Mouse (Mus musculus) heart, embryonic 11.5 days (tissue): ENCODE measurements at regions not wholly inside any gene's neighbourhood (a gene's known extent, or its start where the extent isn't known, plus 50 kb on each side); places are given as distances from the start of the nearest gene placed in this dataset.

Source experiments
- ATAC-seq: fragments of 200-750 bp; cut with Nextera tagmentation; replicated peaks from 2 replicates; pipeline ENCODE4 v1.8.0; 2017; ENCODE audit warnings: moderate library complexity; ENCODE audit not compliant: insufficient number of reproducible peaks, low FRiP score, low TSS enrichment
- H3K27ac ChIP-seq: fragments of 300-500 bp; sonication (generic); 2 replicates; pipeline ENCODE4 v1.5.1; 2014; ENCODE audit warnings: mild to moderate bottlenecking, low read depth, low read length
- H3K27me3 ChIP-seq: fragments of 300-500 bp; sonication (generic); 2 replicates; pipeline ENCODE4 v1.6.1; 2014; ENCODE audit warnings: mild to moderate bottlenecking, low read length, mixed read lengths; ENCODE audit not compliant: control insufficient read depth, insufficient read depth
- H3K36me3 ChIP-seq: fragments of 300-500 bp; sonication (generic); 2 replicates; pipeline ENCODE4 v1.6.1; 2014; ENCODE audit warnings: mild to moderate bottlenecking, low read length, moderate library complexity, mixed read lengths; ENCODE audit not compliant: control insufficient read depth, insufficient read depth
- H3K4me1 ChIP-seq: fragments of 300-500 bp; sonication (generic); 2 replicates; pipeline ENCODE4 v1.6.1; 2014; ENCODE audit warnings: low read length; ENCODE audit not compliant: control insufficient read depth, insufficient read depth
- H3K4me2 ChIP-seq: fragments of 300-500 bp; sonication (generic); 2 replicates; pipeline ENCODE4 v1.6.1; 2014; ENCODE audit warnings: mild to moderate bottlenecking, moderate library complexity
- H3K4me3 ChIP-seq: fragments of 300-500 bp; sonication (generic); 2 replicates; pipeline ENCODE4 v1.5.1; 2014; ENCODE audit warnings: low read depth, low read length
- H3K9ac ChIP-seq: fragments of 300-500 bp; sonication (generic); 2 replicates; pipeline ENCODE4 v1.6.1; 2014; ENCODE audit warnings: mild to moderate bottlenecking, low read depth, low read length, moderate library complexity
- H3K9me3 ChIP-seq: fragments of 300-500 bp; sonication (generic); replicated peaks from 2 replicates; pipeline ENCODE4 v1.6.1; 2016; ENCODE audit warnings: low read length; ENCODE audit not compliant: control insufficient read depth
- WGBS: fragments of 180-500 bp; shearing (Covaris S2); extraction: QIAGEN DNeasy Blood & Tissue Kit; methylation state at CpG from one replicate; pipeline ENCODE4 v1.1.7; 2014; ENCODE audit not compliant: insufficient replicate concordance; 5-methylcytosine and 5-hydroxymethylcytosine counted together

DNA sequence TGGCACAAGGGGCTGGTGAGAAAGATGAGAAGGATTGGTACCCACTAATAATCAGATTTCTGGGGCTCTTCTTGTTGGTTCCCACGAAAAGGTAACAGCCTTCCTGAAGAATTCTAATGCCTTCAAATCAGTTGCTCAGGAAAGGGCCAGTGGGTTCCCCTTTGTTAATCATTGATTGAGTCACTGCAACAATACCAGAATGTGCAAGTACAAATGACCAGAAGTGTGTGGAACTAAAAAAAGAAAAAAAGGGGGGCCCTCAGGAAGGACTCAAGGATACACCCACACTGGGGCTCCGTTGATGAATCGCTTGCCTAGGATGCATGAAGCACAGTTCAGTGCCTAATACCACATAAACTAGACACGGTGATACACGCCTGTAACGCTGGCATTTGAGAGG, 179.0 kb upstream of the Klf3 start:
- WGBS: 74% methylated on average over 6 of the region's 6 CpGs
- H3K9ac ChIP-seq: no peak overlapping the region
- no peak overlapping the region for H3K4me2 ChIP-seq
- no peak for ATAC-seq
- H3K36me3 ChIP-seq: no peaks in the 10 kb centered on the region
- no peaks in the 10 kb centered on the region for H3K27me3 ChIP-seq
- no peak overlapping the region for H3K27ac ChIP-seq
- H3K4me3 ChIP-seq: no peak overlapping the region
- H3K4me1 ChIP-seq: no peaks in the 10 kb centered on the region
- H3K9me3 ChIP-seq: no peaks in the 10 kb centered on the region

DNA sequence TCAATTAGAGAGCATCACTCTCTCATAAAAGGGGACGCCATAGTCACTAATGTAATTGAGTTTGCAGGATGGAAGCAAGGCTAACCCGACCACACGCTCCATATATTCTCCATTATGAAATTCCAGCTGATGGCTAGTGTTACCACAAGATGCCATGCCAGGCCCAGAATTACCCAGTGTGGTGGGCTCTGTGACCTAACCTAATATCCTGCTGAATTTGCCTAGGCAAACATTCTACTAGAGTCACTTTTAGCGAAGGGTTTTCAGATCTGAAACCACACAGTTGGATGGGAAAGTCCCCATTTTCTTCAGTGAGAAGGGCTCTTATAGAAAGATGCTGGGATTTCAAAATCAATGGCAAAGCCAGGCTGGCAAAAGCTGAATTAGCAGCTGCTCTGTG, 177.8 kb upstream of the Klf3 start:
- no peaks in the 10 kb centered on the region for H3K27me3 ChIP-seq
- no peaks in the 10 kb centered on the region for H3K9me3 ChIP-seq
- H3K27ac ChIP-seq: no peak overlapping the region
- no peak overlapping the region for H3K4me2 ChIP-seq
- 76% methylated on average over 4 of the region's 4 CpGs for WGBS
- no peak overlapping the region for H3K9ac ChIP-seq
- H3K36me3 ChIP-seq: no peaks in the 10 kb centered on the region
- H3K4me1 ChIP-seq: no peaks in the 10 kb centered on the region
- H3K4me3 ChIP-seq: no peak overlapping the region
- no peak for ATAC-seq

DNA sequence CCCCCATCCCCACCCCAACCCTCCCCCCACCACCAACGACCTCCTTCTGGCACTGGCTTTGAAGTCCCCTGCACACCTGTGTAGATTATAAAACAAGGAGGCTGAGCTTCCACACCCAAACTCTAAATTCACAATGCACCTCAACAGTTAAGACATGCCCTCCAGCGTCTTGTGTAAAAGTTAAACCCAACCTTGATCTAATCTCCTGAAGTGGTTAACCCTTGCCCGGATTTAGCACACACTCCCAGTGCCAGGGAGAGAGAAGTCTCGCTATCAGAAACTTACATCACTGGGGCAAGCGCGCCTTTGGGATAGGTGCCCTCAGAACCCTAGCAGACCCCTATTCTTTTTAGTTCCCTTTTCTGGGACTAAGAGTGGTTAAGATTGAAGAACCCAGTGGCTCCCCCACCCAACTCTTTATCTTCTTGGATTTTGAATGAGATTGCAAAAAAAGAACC, 177.3 kb upstream of the Klf3 start:
- no peak for ATAC-seq
- Histone ChIP-seq H3K27ac (no peak overlapping the region), H3K36me3 (no peaks in the 10 kb centered on the region), H3K9me3 (no peaks in the 10 kb centered on the region), H3K9ac (no peak overlapping the region), H3K4me1 (no peaks in the 10 kb centered on the region), H3K4me3 (no peak overlapping the region), H3K4me2 (no peak overlapping the region), H3K27me3 (no peaks in the 10 kb centered on the region)
- WGBS: 52% methylated on average over 6 of the region's 6 CpGs

DNA sequence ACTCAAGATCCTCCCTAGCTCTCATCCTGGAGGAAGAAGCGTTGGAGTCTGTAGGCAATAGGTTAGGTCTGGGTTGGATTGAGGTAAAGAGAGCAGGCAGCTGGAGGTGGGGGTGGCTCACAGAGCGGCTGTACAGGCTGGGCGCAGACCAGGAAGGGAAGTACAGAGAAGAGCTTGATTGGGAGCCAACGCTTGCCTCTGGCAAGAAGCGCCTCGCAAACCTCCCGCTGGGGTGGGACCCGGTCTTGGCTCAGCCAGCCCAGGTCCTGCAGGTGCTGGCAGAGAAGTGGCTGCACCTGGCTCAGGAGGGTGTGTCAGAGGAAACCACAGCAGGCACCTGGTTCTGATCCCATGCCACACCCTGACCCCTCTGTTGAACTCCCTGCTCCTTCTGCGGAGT, 176.8 kb upstream of the Klf3 start:
- H3K4me2 ChIP-seq: no peak overlapping the region
- WGBS: 35% methylated on average over 9 of the region's 9 CpGs
- no peak; the same call in 1 of the 2 replicates for ATAC-seq

DNA sequence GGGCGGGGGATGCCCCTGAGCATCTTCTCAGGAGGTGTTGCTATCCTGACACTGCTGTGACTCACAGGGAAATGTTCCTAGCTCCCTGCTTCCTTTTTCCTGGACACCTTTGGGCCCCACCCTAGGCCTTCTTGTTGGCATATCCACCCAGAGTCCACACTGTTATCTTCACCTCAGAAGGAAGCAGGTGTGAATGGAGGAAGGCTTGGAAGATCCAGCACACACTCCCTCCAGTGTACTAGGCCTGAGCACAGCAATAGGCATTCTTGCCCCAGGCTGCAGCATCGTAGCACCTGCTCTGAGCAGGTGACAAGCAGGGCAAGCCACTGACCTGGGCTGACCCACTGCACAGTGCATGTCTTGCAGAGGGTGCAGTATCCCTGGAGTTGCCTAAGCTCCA, 172.6 kb upstream of the Klf3 start:
- no peak overlapping the region for H3K27ac ChIP-seq
- H3K9me3 ChIP-seq: no peaks in the 10 kb centered on the region
- no peak overlapping the region for H3K9ac ChIP-seq
- H3K4me1 ChIP-seq: no peaks in the 10 kb centered on the region
- no peaks in the 10 kb centered on the region for H3K27me3 ChIP-seq
- no peak overlapping the region for H3K4me2 ChIP-seq
- no peak for ATAC-seq
- H3K4me3 ChIP-seq: no peak overlapping the region
- 86% methylated on average over 2 of the region's 2 CpGs for WGBS
- no peaks in the 10 kb centered on the region for H3K36me3 ChIP-seq

More for the DNA sequence above, 176.8 kb upstream of the Klf3 start:
- H3K27me3 ChIP-seq: no peaks in the 10 kb centered on the region
- H3K36me3 ChIP-seq: no peaks in the 10 kb centered on the region
- H3K9ac ChIP-seq: no peak overlapping the region
- no peaks in the 10 kb centered on the region for H3K9me3 ChIP-seq
- H3K4me1 ChIP-seq: no peaks in the 10 kb centered on the region
- H3K4me3 ChIP-seq: no peak overlapping the region
- no peak overlapping the region for H3K27ac ChIP-seq

DNA sequence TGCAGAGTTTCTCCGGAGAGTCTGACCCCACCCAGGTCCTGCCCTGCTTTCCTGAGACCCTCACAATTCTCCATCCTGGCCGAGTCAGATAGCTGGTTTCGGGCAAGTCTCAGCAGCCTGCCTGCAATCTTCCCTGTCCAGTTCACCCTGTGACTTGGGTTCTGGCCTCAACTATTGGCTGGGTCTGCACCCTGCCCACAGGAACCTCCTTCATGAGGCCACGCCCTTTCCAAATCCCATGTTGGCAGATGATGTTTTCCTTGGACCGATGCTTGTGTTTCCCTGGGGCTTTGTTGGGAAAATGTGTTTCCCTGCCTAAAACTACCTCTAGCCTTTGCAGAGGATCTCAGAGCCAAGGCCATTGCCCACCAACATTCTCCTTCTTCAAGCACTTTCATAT, 171.0 kb upstream of the Klf3 start:
- Histone ChIP-seq H3K4me3 (no peak overlapping the region), H3K9me3 (no peaks in the 10 kb centered on the region), H3K36me3 (no peaks in the 10 kb centered on the region), H3K27ac (no peak overlapping the region), H3K4me1 (no peaks in the 10 kb centered on the region), H3K9ac (no peak overlapping the region), H3K27me3 (no peaks in the 10 kb centered on the region), H3K4me2 (no peak overlapping the region)
- no peak for ATAC-seq
- 78% methylated on average over 5 of the region's 5 CpGs for WGBS

DNA sequence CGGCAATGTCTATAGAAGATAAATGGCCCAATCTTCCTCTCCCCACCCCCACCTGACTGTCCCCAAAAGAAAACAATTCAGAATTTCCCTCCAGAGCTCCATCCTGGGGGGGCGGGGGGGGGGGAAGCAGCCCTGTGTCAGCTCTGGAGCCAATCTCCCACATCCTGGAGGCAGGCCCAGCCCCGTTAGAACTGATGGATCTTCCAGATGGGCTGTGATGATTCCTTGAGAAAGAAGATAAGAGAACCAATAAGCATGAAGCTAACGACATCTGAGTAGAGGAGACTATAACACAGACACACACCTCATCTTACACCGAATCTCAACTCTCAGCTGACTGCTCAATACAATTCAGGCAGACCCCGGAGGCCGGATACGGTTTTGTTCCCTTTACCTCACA, 169.2 kb upstream of the Klf3 start:
- H3K4me3 ChIP-seq: no peak overlapping the region
- ATAC-seq: no peak
- no peaks in the 10 kb centered on the region for H3K36me3 ChIP-seq
- H3K9me3 ChIP-seq: no peaks in the 10 kb centered on the region
- H3K4me1 ChIP-seq: no peaks in the 10 kb centered on the region
- no peak overlapping the region for H3K4me2 ChIP-seq
- no peak overlapping the region for H3K27ac ChIP-seq
- no peak overlapping the region for H3K9ac ChIP-seq
- H3K27me3 ChIP-seq: no peaks in the 10 kb centered on the region
- 69% methylated on average over 8 of the region's 8 CpGs for WGBS

DNA sequence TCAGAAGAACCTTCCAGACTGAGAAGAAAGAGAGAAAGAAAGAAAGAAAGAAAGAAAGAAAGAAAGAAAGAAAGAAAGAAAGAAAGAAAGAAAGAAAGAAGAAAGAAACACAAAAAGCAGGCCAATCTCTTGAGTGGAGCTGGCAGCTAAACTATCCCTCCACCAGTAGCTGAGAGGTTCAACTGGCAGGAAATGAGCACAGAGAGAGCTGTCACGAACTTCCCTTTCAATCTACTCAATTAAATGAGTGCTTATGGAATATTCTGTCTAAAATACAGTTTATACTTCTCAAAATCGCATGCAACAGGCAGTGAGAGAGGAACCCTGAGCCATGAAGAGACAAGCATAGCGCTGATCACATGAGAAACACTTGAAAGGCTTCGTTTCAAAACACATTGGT, 168.5 kb upstream of the Klf3 start:
- Histone ChIP-seq H3K36me3 (no peaks in the 10 kb centered on the region), H3K9ac (no peak overlapping the region), H3K4me1 (no peaks in the 10 kb centered on the region), H3K4me3 (no peak overlapping the region), H3K27ac (no peak overlapping the region), H3K9me3 (no peaks in the 10 kb centered on the region), H3K27me3 (no peaks in the 10 kb centered on the region), H3K4me2 (no peak overlapping the region)
- WGBS: 70% methylated on average over 4 of the region's 4 CpGs
- no peak for ATAC-seq

DNA sequence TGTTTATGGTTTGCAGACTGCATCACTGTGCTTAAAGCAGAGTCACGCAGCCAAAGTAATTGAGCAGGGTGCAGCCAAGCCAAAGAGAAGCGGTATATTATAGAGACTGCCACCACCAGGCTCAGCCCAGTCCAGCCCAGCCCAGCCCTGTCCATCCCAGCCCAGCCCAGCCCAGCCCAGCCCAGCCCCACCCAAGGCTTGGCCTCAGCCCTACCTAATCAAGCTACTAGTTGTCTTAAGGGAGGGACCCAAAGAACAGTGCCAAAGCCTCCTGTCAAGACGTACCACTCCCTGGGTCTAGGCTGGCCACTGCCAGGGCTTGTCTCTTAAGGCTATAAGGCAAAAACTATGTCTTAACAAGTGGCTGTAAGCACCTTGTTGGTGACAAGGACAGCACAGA, 166.9 kb upstream of the Klf3 start:
- Histone ChIP-seq H3K4me3 (no peak overlapping the region), H3K9ac (no peak overlapping the region), H3K27ac (no peak overlapping the region), H3K4me1 (no peaks in the 10 kb centered on the region), H3K27me3 (no peaks in the 10 kb centered on the region), H3K4me2 (no peak overlapping the region), H3K9me3 (no peaks in the 10 kb centered on the region), H3K36me3 (no peaks in the 10 kb centered on the region)
- ATAC-seq: no peak; the same call in 1 of the 2 replicates
- WGBS: 79% methylated on average over 3 of the region's 3 CpGs
